Mouse (Mus musculus): Measurements from ENCODE around the gene Lcn12.

GRCm38 (mm10) chr2:25442682-25443081, 51.0 kb downstream of the Lcn12 start:
- TF ChIP-seq POLR2A (IDR thresholded peaks at IDR 0.05; ENCODE audit: insufficient read length, low read depth): no peak
- no peak for TF ChIP-seq TCF12 (IDR thresholded peaks at IDR 0.05; ENCODE audit: insufficient read depth, poor library complexity, severe bottlenecking)
- TF ChIP-seq USF1 (IDR thresholded peaks at IDR 0.05; ENCODE audit: low read depth): no peak

Measured in myocyte (in vitro differentiated cells).